Mouse (Mus musculus) embryonic facial prominence, embryonic 15.5 days (tissue): ENCODE measurements around the gene Dctn1. TPM values are rescaled to one million over a fixed set of nuclear protein-coding genes. Genes with fewer than 3 reads are reported as not detected.
"Not testable (repeated sequence)": the region's sequence is repeated elsewhere in the genome, so short reads cannot be mapped to it uniquely, and the experiment has no call there.

Experiments used
- ATAC-seq: fragments of 200-750 bp; cut with Nextera tagmentation; 2 replicates; pipeline ENCODE4 v1.8.0; 2017; ENCODE audit warnings: low read depth, moderate TSS enrichment; ENCODE audit not compliant: insufficient number of reproducible peaks, low FRiP score, low TSS enrichment
- H3K27ac ChIP-seq: fragments of 300-500 bp; sonication (generic); replicated peaks from 2 replicates; pipeline ENCODE4 v1.5.1; 2015; ENCODE audit warnings: mild to moderate bottlenecking, inconsistent platforms
- H3K27me3 ChIP-seq: fragments of 300-500 bp; sonication (generic); 2 replicates; pipeline ENCODE4 v1.6.1; 2015; ENCODE audit warnings: inconsistent platforms
- H3K36me3 ChIP-seq: fragments of 300-500 bp; sonication (generic); 2 replicates; pipeline ENCODE4 v1.6.1; 2015; ENCODE audit warnings: mild to moderate bottlenecking, inconsistent platforms
- H3K4me1 ChIP-seq: fragments of 300-500 bp; sonication (generic); 2 replicates; pipeline ENCODE4 v1.6.1; 2015; ENCODE audit warnings: inconsistent platforms
- H3K4me2 ChIP-seq: fragments of 300-500 bp; sonication (generic); replicated peaks from 2 replicates; pipeline ENCODE4 v1.6.1; 2015; ENCODE audit warnings: mild to moderate bottlenecking, inconsistent platforms
- H3K4me3 ChIP-seq: fragments of 300-500 bp; sonication (generic); replicated peaks from 2 replicates; pipeline ENCODE4 v1.5.1; 2015; ENCODE audit warnings: mild to moderate bottlenecking, inconsistent platforms
- H3K9ac ChIP-seq: fragments of 300-500 bp; sonication (generic); 2 replicates; pipeline ENCODE4 v1.6.1; 2015; ENCODE audit warnings: inconsistent platforms
- H3K9me3 ChIP-seq: fragments of 300-500 bp; sonication (generic); replicated peaks from 2 replicates; pipeline ENCODE4 v1.6.1; 2016; ENCODE audit warnings: inconsistent platforms
- WGBS: fragments of 180-500 bp; shearing (Covaris S2); methylation state at CpG from one replicate; pipeline ENCODE4 v1.1.7; 2015; 5-methylcytosine and 5-hydroxymethylcytosine counted together
- polyA plus RNA-seq: library from polyadenylated mRNA; unstranded; fragments of >200 nt; fragmentation: Nextera tagmentation; extraction: Ambion mirVana; gene quantifications from 2 replicates; pipeline ENCODE4 v1.2.1, GENCODE M21; 2015

Gene Dctn1
- polyA plus RNA-seq, 1 experiment from 2014 or later, result 103 TPM

DNA sequence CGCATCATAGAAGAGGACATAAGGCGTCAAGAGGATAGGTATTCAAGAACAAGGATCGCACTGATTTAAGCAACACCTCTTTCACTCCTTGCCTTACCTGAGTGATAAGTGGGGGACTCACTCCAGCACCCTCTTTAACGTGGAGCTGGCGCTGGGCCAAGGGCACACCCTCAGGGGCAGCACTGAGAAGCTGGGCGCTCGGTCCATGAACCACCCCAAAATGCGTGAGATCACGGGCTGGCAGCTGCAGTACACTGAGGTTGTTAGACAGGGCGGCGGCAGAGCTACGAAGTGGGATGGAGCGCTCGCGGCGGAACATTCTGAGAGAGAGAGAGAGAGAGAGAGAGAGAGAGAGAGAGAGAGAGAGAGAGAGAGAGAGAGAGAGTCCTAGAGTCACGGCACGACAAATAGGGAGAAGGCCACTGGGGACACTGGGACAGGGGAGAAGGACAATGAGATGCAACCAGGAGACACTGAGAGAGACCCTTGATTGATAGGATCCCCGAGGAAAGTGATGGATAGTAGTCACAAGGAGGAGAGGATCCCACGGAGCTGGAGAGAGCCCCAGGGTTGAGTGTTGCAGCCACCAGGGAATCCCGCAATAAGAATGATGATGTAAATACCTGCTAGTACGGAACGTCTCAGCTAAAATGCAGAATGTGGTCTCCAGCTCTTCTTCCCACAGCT lies 10.0 kb upstream of the Dctn1 start:
- 0 out of 2 replicates have a peak, but pooled peaks have one; percentile 12 for ATAC-seq
- 6% methylated on average over 23 of the region's 23 CpGs for WGBS
- Histone ChIP-seq H3K27ac (no peak overlapping the region), H3K4me2 (peak overlapping the region; percentile 85), H3K9me3 (no peaks in the 10 kb centered on the region), H3K27me3 (peaks cover 8% of the 10 kb centered on the region), H3K4me1 (peaks cover 17% of the 10 kb centered on the region), H3K36me3 (peaks cover 23% of the 10 kb centered on the region), H3K9ac (peak overlapping the region; percentile 21; the same call in 1 of the 2 replicates), H3K4me3 (peak overlapping the region; percentile 58)

DNA sequence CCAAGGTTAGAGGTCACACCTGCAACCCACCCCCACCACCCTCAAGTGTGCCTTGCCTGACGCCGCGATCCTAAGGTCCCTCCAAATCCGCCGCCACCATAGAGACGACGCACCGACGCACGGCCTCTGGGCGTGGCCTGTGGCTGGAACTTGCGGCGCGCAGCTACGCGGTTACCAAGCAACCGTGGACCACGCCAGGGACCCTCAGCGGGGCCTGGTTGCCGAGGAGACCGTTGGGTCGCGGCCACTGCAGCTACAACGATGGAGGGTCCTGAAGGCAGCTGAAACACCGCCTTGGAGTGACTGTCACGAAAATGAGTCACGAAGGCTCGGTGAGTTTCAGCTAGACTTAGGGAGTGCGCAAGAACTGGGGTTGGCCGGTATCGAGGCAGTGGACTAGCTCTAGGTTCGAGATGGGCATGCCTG lies 9.4 kb upstream of the Dctn1 start, which contains the start of the genes Wdr54 and 1700003E16Rik:
Wdr54 (minus strand) TSS at position 139 of the 426 bp plus-strand sequence.
1700003E16Rik (plus strand) TSS at position 146 of the 426 bp plus-strand sequence.
- H3K27me3 ChIP-seq, result peaks cover 14% of the 10 kb centered on the region
- peak within 1 kb of the TSS; percentile 58 for H3K4me3 ChIP-seq
- peak within 1 kb of the TSS; percentile 85 for H3K4me2 ChIP-seq
- 2% methylated on average over 32 of the region's 32 CpGs for WGBS
- no peak within 1 kb of the TSS for H3K27ac ChIP-seq
- peaks cover 19% of the 10 kb centered on the region for H3K4me1 ChIP-seq
- peaks cover 18% of the 10 kb centered on the region for H3K36me3 ChIP-seq
- H3K9me3 ChIP-seq, result no peaks in the 10 kb centered on the region
- peak; percentile 77 for ATAC-seq
- H3K9ac ChIP-seq, result peak within 1 kb of the TSS; percentile 21; the same call in 1 of the 2 replicates

DNA sequence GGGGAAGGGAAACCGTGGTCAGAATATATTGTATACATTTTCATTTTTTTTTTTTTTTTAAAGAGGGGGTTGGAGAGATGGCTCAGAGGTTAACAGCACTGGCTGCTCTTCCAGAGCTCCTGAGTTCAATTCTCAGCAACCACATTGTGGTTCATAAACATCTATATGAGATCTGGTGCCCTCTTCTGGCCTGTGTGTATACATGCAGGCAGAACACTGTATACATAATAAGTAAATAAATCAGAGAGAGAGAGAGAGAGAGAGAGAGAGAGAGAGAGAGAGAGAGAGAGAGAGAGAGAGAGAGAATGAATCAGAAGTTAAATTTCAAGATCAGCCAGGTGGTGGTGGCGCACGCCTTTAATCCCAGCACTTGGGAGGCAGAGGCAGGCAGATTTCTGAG lies 6.3 kb upstream of the Dctn1 start:
- H3K9me3 ChIP-seq, ATAC-seq, H3K36me3 ChIP-seq, H3K4me2 ChIP-seq, H3K9ac ChIP-seq, H3K4me3 ChIP-seq, H3K27ac ChIP-seq: not testable (repeated sequence)
- 27% methylated on average over 3 of the region's 3 CpGs for WGBS
- H3K27me3 ChIP-seq, result peaks cover 31% of the 10 kb centered on the region
- H3K4me1 ChIP-seq, result peaks cover 33% of the 10 kb centered on the region

DNA sequence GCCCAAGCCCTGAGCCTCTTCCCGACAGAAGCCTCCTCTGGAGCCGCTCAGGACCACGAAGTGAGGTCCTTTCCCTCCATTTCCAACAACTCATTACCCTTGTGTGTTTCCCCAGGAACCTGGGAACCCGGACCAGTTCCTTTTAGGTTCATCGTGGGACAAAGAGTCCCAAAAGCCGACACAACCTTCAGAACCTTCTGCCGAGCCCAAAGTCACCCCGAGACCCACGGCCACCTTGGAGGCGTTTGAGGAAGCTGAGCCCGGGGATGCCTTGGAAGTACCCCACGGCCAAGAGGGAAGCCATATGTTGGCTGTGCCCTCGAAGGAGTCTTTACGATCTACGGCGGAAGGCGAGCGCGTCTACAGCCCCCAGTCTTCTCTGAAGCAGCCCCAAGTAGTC lies 4.3 kb upstream of the Dctn1 start:
- Histone ChIP-seq H3K4me3 (peak overlapping the region; percentile 39), H3K9ac (peak overlapping the region; percentile 26), H3K27me3 (peaks cover 31% of the 10 kb centered on the region), H3K4me1 (peaks cover 21% of the 10 kb centered on the region), H3K4me2 (peak overlapping the region; percentile 78), H3K9me3 (no peaks in the 10 kb centered on the region), H3K36me3 (no peaks in the 10 kb centered on the region), H3K27ac (no peak overlapping the region)
- no peak for ATAC-seq
- 10% methylated on average over 19 of the region's 19 CpGs for WGBS

DNA sequence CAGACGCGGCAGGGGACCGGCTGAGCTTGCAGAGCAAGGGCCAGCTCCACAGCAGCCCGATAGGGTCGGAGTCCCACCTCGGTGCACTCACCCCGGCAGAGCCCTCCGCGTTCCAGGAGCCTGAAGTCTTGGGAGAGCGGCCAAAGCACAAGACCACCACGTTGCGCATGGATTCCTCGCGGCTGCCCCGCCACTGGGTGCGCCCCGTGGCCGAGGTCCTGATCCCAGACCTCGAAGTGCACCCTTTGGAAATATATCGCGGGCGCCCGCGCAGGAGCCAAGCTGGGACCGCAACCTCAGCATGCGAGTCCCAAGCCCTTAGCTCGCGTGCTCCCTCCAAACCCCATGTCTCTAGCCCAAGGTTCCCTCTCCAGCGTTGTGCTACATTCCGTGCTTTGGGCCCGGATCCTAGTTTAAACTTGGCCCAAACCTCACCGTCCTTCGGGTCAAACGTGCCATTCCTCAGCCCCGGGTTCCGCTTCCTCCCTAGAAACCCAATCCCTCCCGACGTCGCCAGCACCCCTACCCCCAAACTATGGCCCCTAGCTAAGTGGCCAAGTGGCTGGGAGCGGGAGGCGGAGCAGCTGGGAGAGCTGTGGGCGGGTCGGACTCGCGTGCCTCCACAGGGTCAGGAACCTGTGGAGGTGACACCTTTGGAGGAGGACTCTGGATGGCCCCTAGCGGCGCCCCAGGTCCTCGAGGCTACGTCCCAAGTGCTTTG lies 3.6 kb upstream of the Dctn1 start:
- Histone ChIP-seq H3K9me3 (no peaks in the 10 kb centered on the region), H3K27me3 (peaks cover 31% of the 10 kb centered on the region), H3K36me3 (no peaks in the 10 kb centered on the region), H3K4me3 (peak overlapping the region; percentile 39), H3K27ac (no peak overlapping the region), H3K4me2 (peak overlapping the region; percentile 78), H3K9ac (peak overlapping the region; percentile 26), H3K4me1 (peaks cover 26% of the 10 kb centered on the region)
- ATAC-seq, result no peak
- WGBS, result under 1% methylated on average over 49 of the region's 49 CpGs

DNA sequence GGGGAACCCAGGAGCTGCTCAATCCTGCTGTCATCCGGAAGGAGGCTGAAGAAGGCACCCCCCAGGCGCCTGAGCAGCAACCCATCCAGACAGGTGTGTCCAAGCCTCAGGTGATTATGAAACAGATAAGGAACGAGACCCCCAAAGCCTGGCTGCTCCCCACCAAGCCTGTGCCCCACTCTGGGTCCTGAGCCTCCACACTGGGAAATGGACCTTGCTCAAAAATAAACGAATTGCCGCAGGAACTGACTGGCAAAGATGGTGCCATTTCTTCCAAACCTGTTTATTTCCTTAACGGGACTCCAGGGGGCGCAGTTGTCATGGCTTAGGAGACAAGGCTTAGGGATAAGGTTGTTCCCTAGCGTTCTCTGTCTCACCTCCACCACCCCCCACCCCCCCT lies 3.0 kb upstream of the Dctn1 start:
- H3K4me3 ChIP-seq, result peak overlapping the region; percentile 39
- no peak for ATAC-seq
- no peak overlapping the region for H3K27ac ChIP-seq
- H3K27me3 ChIP-seq, result peaks cover 31% of the 10 kb centered on the region
- WGBS, result 1% methylated on average over 8 of the region's 8 CpGs
- H3K36me3 ChIP-seq, result no peaks in the 10 kb centered on the region
- H3K4me1 ChIP-seq, result peaks cover 32% of the 10 kb centered on the region
- H3K4me2 ChIP-seq, result peak overlapping the region; percentile 78
- no peaks in the 10 kb centered on the region for H3K9me3 ChIP-seq
- H3K9ac ChIP-seq, result peak overlapping the region; percentile 26; the same call in 1 of the 2 replicates

DNA sequence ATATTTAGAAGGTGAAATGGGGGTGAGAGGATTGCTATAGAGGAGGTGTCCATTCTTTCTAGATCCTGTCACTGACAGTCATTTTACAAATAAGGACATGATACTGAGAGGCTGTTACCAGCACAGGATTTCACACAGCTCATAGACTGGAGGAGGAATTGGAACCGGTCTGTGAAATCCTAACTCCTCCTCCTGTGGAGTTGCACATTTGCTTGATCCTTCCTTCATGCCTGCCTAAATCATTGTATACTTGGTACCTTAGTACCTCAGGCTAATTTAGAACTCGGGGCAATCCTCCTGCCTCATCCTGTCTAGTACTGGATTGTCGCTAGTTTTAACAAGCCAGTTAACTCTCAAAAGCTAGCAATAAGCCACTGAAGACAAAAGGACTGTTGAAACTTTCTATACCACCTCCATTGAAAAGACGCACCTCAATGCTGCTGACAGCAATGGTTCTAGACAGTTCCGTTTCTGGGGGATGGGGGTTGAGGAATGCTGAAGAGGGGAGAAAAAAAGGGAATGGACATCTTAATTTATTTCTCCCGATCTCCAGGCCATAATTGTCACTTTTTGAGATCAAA lies 604 bp upstream of the Dctn1 start:
- Histone ChIP-seq H3K9ac (peak overlapping the region; percentile 28; the same call in 1 of the 2 replicates), H3K4me3 (peak overlapping the region; percentile 85), H3K27me3 (peaks cover 28% of the 10 kb centered on the region), H3K9me3 (no peaks in the 10 kb centered on the region), H3K36me3 (no peaks in the 10 kb centered on the region), H3K27ac (peak overlapping the region; percentile 86), H3K4me2 (peak overlapping the region; percentile 71), H3K4me1 (peaks cover 44% of the 10 kb centered on the region)
- WGBS, result 6% methylated on average over 6 of the region's 6 CpGs
- no peak for ATAC-seq

DNA sequence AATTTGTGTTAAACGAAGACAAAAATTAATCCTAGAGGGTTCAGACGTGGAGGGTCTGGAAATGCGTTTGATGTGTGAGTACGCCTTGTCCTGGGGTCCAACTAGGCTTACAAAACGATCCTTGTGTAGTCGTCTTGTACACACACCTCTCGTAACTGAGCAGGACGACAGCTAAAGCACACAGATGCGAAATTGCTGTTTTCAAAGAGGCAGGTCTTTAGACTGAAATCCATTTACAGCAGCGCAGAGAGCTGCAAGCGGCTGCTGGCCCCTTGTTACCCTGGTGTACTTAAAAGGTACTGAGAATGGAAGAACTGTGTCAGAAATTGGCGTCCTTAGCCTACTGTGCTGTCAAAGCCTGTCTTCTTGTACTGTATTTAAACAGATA lies 517 bp downstream of the Dctn1 start:
- H3K4me3 ChIP-seq, result peak overlapping the region; percentile 85
- WGBS, result 1% methylated on average over 12 of the region's 12 CpGs
- no peak for ATAC-seq
- H3K9me3 ChIP-seq, result no peaks in the 10 kb centered on the region
- H3K4me1 ChIP-seq, result peaks cover 44% of the 10 kb centered on the region
- peak overlapping the region; percentile 67 for H3K9ac ChIP-seq
- H3K4me2 ChIP-seq, result peak overlapping the region; percentile 71
- H3K27me3 ChIP-seq, result peaks cover 17% of the 10 kb centered on the region
- H3K27ac ChIP-seq, result peak overlapping the region; percentile 86
- no peaks in the 10 kb centered on the region for H3K36me3 ChIP-seq

DNA sequence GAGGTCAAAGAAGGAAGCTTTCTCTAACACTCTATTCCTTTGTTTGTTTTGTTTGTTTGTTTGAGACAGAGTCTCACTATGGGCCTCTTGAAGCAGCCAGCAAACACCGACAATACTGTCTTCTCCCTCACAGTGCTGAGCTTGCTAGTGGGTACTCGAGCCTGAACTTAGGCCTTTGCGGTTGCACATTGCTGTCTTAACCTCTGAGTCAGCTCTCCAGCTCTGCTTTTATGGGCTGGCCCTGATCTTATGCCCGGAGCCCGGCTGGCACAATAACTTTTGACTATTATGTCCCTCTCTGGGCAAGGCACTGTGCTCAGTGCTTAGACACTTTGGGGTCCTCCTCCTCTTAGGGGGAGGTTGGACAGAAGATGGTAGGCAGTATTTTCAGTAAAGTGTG lies 4.2 kb downstream of the Dctn1 start:
- peaks cover 32% of the 10 kb centered on the region for H3K4me1 ChIP-seq
- no peak overlapping the region for H3K4me3 ChIP-seq
- H3K4me2 ChIP-seq, result no peak overlapping the region
- no peak for ATAC-seq
- no peaks in the 10 kb centered on the region for H3K36me3 ChIP-seq
- H3K27me3 ChIP-seq, result no peaks in the 10 kb centered on the region
- H3K27ac ChIP-seq, result no peak overlapping the region
- H3K9me3 ChIP-seq, result no peaks in the 10 kb centered on the region
- no peak overlapping the region for H3K9ac ChIP-seq
- WGBS, result 84% methylated on average over 5 of the region's 5 CpGs

DNA sequence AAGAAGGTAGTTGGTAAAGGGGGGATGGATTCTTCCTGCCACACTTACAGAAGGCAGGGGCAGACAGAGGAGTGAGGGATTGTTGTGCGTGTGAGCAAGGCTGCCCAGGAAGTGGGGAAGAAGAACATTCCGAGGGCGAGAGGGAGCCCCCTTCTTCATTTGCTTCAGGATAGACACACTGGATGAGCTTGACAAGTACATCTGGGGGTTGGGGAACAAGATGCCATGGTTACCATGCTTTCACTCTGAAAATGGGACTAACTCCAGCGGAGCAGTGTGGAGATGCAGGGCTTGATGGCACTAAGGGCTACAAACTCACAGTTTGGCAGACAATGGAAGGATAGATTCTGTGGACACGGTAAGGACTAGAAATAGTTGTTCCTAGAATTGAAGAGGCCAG lies 5.3 kb downstream of the Dctn1 start:
- 70% methylated on average over 5 of the region's 5 CpGs for WGBS
- H3K27ac ChIP-seq, result no peak overlapping the region
- no peak overlapping the region for H3K9ac ChIP-seq

DNA sequence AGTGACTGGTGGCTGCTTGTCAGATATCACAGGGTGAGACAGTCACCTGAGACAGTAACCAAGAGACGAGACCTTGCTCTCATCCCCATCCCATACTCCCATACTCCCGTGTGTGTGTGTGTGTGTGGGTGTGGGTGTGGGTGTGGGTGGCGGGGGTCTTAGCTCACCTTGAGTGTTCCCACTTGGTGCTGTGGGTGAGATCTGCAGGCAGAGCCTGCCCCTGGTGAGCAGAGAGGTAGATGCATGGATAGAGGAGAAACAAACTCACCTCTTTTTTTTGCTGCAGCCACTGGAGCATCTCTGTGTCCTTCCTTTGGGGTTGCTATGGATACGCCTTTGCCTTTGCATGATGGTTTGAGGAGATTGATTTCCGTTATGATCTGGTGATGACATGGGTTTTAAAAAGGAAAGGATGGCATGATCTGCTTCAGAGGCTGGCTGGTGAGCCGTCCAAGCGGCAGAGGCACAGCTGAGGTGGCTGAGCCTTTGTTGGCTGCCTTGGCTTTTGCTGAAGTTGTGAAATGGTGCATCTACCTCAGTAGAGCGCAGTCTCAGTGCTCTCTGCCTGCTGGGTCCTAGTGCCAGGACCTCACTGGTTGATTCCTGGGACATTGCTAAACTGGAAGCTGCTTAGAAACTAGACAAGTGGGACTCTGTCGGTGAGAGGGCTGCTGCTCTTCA lies 6.7 kb downstream of the Dctn1 start:
- Histone ChIP-seq H3K9ac (no peak overlapping the region), H3K27ac (no peak overlapping the region), H3K9me3 (no peaks in the 10 kb centered on the region), H3K4me2 (no peak overlapping the region), H3K4me3 (no peak overlapping the region), H3K4me1 (peaks cover 19% of the 10 kb centered on the region; the same call in 1 of the 2 replicates), H3K36me3 (no peaks in the 10 kb centered on the region), H3K27me3 (no peaks in the 10 kb centered on the region)
- 69% methylated on average over 9 of the region's 9 CpGs for WGBS
- ATAC-seq, result no peak

More for the DNA sequence above, 5.3 kb downstream of the Dctn1 start:
- no peak for ATAC-seq
- no peak overlapping the region for H3K4me3 ChIP-seq
- H3K9me3 ChIP-seq, result no peaks in the 10 kb centered on the region
- no peaks in the 10 kb centered on the region for H3K27me3 ChIP-seq
- no peak overlapping the region for H3K4me2 ChIP-seq
- peaks cover 32% of the 10 kb centered on the region for H3K4me1 ChIP-seq
- no peaks in the 10 kb centered on the region for H3K36me3 ChIP-seq
